Mouse (Mus musculus): ENCODE data around the gene Kbtbd3. TPM values are rescaled to one million over a fixed set of nuclear protein-coding genes. Genes with fewer than 3 reads are reported as not detected.

The Kbtbd3 gene
- 3.2 and 3.8 TPM in 2 replicates for polyA plus RNA-seq (2012; rRNA removed)

GRCm38 (mm10) chr9:4309351-4310085, at the start of gene Kbtbd3, which contains the start of gene Aasdhppt:
Gene Kbtbd3, plus strand, starts transcription at chr9:4309833.
Gene Aasdhppt, minus strand, starts transcription at chr9:4309471.

GRCm38 (mm10) chr9:4375828-4376639, 66.4 kb downstream of the Kbtbd3 start, which contains the start of gene Msantd4:
Gene Msantd4, plus strand, starts transcription at chr9:4376562.

Other genes with a start within 250 kb of the Kbtbd3 start
- 10.2 and 11.1 TPM in 2 replicates for gene Aasdhppt, start 362 bp upstream of the Kbtbd3 start, polyA plus RNA-seq (2012; rRNA removed)
- gene Msantd4, start 66.7 kb downstream of the Kbtbd3 start, polyA plus RNA-seq (2012; rRNA removed), result 34.4 and 38.7 TPM in 2 replicates